Mouse (Mus musculus) liver (tissue): ENCODE measurements around the gene Spata45.

ENCODE experiments used
- DNase-seq: peaks from one replicate; pipeline ENCODE4 v3.0.0-alpha.2; 2020; ENCODE audit warnings: mixed read lengths

Spata45 gene

DNA sequence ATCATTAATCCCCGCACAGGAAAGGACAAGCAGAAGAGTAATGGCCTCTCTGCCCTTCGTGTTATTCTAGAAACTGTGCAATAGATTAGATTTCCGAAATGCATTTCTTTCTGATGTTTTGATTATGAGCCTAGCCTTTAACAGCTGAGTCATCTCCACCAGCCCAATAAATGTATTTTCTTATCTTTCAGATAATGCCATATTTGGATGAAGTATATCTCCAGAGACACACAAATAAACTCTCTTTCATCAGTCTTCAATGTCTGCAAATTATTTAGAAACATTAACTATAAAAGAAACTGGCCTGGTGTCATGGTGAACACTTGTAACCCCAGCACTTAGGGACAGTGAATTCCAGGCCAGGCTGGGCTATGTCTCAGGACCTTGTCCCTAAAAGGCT, 6.2 kb downstream of the Spata45 start:
- DNase-seq = no peak

DNA sequence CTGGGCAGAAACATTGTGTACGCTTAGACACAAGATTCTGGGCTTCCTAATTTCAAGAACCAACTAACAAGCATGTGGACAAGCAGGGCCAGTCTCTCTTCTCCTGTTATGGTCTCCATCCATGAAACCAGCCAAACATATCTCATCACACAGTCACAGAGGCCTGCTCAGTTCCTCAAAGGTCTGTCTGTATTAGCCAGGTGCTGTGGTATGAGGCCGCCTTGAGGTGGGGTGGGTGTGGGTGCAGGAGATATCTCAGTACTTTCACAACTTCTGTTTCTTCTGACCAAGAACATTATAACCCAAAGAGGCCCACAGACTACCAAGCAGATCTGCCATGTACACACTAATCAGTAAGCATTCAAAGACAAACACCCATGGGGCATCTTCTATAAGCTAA, 8.8 kb downstream of the Spata45 start:
- peak; percentile 36 for DNase-seq

DNA sequence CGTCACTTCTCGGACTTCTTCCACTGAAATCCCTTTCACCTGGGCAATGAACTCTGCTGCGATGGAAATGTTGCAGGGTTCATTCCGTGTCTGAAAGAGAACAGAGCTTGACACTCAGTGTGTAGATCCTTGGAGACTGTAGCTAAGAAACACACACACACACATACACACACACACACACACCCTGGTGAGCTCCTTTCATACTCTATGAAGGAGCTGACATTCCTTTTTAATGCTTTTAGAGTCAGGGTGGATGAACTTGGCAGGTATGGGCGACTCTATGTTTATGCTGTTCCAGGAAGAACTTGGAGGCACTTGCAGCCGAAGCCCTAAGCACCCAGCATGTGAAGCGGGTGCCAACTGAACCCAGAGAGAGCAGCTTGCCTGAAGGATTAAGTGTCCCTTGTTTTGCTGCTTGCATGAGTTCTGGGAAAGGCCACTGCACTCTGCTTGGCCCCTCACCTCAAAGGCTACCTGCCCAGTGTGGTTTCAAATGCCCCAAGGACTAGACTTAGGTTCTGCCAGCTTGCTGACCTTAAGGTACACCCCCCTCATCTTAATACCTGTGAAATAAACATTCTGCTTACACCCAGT, 9.9 kb downstream of the Spata45 start:
- no peak for DNase-seq

DNA sequence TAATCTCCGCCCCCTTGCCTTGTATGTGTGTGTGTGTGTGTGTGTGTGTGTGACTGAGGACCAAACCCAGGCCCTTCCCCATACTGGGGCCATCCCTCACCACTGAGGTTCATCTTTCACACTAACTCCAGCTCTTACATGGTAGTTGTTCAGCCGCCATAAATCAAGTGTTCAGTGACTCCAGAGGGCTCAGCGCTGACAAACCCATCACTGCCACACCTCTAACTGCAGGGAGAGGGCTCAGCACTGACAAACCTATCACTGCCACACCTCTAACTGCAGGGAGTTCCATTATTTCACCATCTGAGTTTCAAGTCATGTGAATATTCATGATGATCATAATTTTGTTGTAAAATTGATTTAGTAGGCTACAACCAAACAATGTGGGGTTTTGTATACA, 17.1 kb downstream of the Spata45 start:
- DNase-seq = no peak

GRCm38 (mm10) chr1:191054870-191055532, 18.6 kb downstream of the Spata45 start:
- peak; percentile 53 for DNase-seq

DNA sequence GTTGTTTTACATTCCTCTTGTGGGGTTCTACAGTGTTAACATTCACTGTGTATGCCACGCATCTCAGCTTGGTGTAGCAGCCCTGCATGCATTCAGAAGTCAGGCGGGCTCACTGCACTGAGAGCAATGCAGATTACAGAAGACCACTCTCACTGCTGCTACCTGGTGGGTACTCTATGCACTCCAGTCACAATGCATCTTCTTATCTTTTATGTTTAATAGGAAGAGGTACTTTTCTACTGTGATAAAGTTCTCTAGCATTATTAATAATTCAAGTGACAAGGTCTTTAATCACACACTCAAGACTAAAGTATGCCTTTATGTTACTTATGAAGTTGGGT, 19.1 kb downstream of the Spata45 start:
- no peak for DNase-seq

GRCm38 (mm10) chr1:191057461-191057860, 21.0 kb downstream of the Spata45 start:
- no peak for DNase-seq

DNA sequence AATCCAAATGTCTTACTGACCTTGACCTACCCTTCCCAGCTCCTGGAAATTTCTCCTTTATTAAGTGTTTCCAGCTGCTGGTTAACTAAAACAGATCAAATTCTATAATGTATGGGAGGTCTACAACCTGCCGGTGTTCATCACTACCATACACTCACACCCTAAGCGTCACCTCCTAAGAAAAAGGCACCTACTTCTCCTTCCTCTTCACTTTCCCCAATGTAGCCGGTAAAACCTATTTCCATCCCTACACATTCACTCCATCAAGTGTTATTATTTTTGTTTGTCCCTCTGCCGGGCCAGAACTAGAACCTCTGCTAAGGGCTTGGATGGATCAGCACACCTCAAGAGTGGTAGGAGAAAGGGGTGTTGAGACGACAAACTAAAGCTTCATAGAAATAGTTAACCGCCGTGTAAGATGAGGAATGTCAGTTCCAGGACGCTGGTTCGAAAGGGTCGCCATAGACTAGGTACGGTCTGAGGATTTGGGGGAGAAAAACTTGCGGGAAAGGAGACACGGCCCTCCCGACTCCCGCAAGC, 25.9 kb downstream of the Spata45 start:
- no peak for DNase-seq

DNA sequence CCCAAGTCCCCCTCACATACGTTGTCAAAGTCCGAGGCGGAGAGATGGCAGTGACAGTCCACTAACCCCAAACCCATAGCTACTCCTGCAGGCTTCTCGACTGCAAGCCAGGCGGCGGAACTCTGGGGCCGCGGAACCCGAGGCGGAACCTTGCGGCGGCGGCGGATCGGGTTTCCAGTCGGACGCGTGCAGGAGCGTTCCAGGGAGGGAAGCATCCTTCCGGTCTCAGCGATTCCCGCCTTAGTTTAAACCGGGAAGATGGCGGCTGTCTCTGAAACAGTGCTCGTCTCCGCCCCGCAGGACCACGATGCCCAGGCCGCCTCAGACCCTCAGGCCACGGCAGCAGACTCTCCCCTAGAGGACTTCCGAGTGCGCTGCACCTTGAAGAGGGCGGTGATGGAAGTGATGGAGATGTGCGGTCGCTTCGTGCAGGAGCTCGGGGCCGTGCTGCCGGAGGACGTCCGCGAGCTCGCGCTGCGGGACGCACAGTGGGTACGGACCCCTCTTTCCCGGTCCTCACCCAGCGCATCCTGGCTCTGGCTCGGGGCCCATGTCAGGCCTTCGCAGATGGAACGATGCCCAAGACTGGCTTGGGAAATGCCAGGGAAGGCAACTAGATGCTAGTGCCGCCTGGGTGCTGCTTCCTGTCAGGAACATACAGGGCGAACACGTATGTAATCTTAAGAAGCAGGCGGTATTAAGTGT, 26.5 kb downstream of the Spata45 start, which contains the start of the genes Tatdn3 and Nsl1:
TSS of gene Tatdn3 (minus strand) at position 152 of the 705 bp plus-strand sequence.
TSS of gene Nsl1 (plus strand) at position 232 of the 705 bp plus-strand sequence.
- DNase-seq = peak; percentile 88

DNA sequence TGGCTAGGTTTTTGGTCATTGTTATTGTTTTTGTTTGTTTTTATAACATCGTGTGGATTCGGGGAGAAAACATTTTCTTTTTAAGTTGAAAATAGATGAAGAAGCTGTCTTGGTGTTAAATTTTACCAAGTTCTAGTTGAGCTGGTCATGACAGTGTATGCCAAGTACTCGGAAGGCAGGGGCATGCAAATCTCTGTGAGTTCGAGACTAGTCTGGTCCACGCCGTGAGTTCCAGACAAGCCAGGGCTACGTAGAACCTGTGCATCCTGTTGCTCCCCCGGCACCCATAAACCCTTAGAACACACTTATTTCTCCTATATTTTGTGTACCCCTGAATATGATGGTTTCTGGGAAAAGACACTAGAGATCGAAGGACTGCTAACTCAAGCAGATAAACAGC, 27.3 kb downstream of the Spata45 start:
- no peak for DNase-seq

GRCm38 (mm10) chr1:191064535-191064934, 28.1 kb downstream of the Spata45 start:
- DNase-seq = no peak

DNA sequence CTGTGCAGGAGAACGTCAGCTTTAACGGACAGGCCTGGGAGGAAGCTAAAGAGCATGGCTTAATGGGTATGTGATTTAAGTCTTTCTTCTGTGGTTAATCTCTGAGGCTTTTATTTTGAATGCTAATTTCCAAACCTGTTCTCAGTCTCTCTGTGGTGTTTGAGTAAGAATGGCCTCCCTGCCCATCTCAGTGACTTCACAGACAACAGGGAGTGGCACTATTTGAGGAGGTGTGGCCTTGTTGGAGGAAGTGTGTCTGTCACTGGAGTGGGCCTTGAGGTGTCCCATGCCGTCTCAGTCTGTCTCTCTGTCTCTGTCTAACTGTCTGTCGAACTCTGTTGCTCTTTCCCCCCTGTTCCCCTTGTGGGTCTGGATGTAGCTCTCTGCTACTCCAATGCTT, 28.7 kb downstream of the Spata45 start:
- DNase-seq = no peak

GRCm38 (mm10) chr1:191068377-191068776, 31.9 kb downstream of the Spata45 start:
- DNase-seq = no peak

GRCm38 (mm10) chr1:191070259-191070658, 33.8 kb downstream of the Spata45 start:
- DNase-seq = no peak

DNA sequence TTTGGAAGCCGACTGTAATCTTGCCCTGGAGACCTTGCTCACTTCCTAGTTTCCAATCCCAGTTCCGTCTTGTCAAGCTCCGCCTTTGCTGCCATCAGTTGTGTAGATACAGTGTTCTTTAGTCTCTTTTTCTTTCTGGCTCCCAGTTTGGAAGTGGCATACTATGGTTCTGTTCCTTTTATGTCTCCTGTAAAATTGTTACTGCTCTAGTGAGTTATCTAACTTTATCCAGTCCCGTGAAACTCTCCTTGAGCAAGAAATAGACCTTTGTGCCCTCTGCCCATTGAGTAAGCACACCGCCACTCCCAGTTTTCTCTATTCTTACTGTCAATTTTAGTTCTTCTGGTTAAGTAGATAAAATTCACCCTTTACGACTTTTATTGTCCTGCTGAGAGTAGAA, 35.2 kb downstream of the Spata45 start:
- no peak for DNase-seq

DNA sequence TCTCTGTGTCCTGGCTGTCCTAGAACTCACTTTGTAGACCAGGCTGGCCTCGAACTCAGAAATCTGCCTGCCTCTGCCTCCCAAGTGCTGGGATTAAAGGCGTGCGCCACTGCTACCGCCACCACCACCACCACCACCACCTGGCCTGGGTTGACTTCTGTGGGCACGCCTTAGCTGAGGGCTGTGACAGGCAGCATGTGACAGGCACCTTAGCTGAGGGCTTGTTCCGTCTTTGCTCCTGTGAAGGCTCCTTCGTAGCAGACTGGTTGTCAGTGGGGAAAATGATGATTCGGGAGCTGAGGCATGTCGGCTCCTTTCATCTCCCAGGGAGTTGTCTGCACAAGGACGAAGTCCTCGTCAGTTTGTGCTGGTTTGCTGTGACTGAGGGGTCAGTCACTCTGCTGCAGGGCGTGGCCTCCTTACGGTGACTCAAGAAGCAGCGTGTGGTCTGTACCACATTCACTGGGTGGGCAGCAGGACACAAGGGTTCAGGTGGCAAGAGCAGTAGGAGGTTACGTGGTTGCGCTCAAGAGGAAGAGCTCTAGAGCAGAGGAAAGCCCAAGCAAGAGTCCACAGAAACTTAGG, 36.0 kb downstream of the Spata45 start:
- no peak for DNase-seq

DNA sequence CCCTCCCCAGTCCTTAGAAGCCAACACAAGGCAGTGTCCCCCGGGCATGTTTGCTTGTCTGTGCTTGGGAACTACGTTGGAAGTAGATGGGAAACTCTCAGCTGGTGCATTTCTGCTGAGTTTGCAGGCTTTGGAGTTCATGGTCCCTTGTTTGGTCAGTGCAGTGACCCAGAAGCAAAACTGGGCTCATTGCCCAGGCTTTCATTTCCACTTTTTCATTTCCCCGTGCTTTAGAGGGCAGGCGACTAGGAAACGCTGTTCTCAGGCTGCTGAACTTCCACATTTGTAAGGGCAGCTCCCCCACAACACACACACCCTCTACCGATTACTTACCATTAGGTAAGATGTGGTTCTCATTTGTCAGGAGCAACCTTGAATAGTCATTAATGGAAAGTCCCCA, 36.6 kb downstream of the Spata45 start:
- no peak for DNase-seq

DNA sequence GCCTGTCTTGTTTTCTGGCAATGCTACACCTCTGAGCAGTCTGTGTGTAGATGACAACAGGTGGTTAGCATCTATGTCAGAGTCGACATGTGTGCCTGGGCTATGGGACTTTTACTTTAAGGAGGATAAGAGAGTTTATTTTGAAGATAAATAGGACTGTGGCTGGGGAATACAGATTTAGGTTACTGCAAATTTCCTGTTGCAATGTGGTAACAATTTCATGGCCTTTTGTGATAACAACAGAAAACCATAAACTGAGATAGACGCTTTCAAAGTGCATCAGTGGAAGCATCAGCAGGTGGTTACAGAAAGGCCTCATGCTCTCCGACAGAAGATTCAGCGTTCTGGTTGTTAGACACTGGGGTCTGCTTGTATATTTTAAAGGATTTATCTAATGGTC, 37.0 kb downstream of the Spata45 start:
- no peak for DNase-seq

DNA sequence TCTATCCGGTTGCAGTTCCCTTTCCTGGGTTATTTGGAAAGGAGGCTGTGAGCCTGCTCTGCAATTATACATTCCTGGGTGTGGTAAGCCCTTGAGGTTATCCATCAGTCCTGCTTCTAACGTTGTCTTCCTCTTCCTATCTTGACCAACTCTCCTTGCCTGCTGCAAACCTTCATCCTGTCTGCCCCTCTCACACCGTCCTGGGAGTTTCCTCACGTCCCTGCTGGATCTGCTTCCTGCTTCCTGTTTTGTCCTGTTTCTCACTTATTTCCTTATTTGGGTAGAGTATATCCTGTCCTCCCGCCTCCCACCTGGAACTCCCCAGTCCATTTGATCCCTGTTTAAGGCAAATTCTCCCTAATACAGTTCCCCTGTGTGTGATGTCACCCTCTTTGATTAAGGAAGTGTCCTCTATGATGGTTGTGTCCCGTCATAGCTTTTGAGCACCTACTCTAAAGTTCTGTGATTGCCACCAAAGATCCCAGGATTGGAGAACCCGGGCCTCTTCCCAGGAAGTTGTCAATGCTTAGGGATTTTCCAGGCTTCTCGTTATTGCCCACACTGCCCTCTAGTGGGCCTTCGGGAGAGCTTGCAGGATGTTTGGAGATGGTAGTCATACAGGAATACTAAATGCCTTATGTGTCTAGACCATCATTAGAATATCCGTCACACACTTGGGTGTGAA, 38.9 kb downstream of the Spata45 start:
- no peak for DNase-seq

DNA sequence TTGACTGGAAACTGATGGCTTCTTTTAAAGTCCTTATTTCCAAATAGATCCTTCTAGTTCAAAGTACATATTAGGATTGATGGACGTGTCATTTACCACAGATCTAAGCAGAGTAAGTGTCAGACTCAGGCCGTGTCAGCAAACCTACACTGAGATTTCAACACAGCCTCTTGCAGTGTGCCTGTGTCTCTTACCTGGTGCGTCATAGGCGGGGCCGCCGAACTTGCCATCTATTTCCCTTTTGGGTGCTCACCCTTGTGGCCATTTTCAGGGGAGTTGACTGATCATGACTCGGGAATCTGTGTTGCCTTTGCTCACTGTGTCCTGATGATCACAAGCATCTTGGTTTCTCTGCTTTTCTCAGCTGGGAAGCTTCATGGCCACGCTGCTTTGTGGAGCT, 46.8 kb downstream of the Spata45 start:
- DNase-seq = no peak

GRCm38 (mm10) chr1:191084951-191085559, 48.6 kb downstream of the Spata45 start:
- peak; percentile 60 for DNase-seq

- DNase-seq = peak; percentile 40
Observed at GRCm38 (mm10) chr1:191085597-191085996, 49.2 kb downstream of the Spata45 start.
